Mouse (Mus musculus) C2C12 (cell line): ENCODE data around the gene Ssh3.

Experiments
- CEBPB ChIP-seq: IDR thresholded peaks from one replicate; pipeline ENCODE4 v1.6.1; 2011; ENCODE audit warnings: low read depth, mild to moderate bottlenecking, control low read depth, moderate library complexity
- CTCF ChIP-seq: IDR thresholded peaks from one replicate; pipeline ENCODE4 v1.5.1; 2011; ENCODE audit not compliant: control insufficient read depth, insufficient read depth, insufficient read length
- FOSL1 ChIP-seq: IDR thresholded peaks from one replicate; pipeline ENCODE4 v1.8.0; 2011; ENCODE audit warnings: mild to moderate bottlenecking, low read length; ENCODE audit not compliant: poor library complexity, insufficient read depth, severe bottlenecking
- MAX ChIP-seq: IDR thresholded peaks from one replicate; pipeline ENCODE4 v1.6.1; 2011; ENCODE audit warnings: mild to moderate bottlenecking, control low read depth
- USF1 ChIP-seq: IDR thresholded peaks from one replicate; pipeline ENCODE4 v1.6.1; 2011; ENCODE audit warnings: low read depth, mild to moderate bottlenecking, control low read depth, moderate library complexity

DNA sequence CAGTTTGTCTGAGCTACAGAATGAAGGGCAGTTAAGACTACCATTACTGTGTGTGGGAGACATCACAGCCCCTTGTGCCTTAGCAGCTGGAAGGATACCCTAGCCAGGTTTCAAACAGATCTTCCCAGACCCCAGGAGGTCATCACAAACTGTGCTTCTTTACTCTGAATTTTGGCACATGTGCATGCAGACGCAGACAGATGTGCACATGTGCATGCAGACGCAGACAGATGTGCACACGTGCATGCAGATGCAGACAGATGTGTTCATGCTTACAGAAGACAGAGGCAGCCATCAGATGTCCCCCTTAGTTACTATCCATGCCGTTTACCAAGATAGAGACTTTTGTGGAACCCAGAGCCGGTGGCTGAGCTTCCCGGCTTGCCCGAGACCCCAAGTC is 30.1 kb upstream of the Ssh3 start:
- TF ChIP-seq CTCF, result no peak
- TF ChIP-seq MAX, result no peak
- TF ChIP-seq USF1, result no peak
- TF ChIP-seq CEBPB, result no peak
- no peak for TF ChIP-seq FOSL1
